Mouse (Mus musculus) cortical plate, adult 2 months (tissue): ENCODE results near the gene Agbl1.

ENCODE experiments used
- CTCF ChIP-seq: fragments of 200-500 bp; IDR thresholded peaks from 2 replicates; pipeline ENCODE4 v1.5.1; 2011; ENCODE audit warnings: mild to moderate bottlenecking, control low read depth, low read length; ENCODE audit not compliant: insufficient read depth; ENCODE audit errors: extremely low read depth
- POLR2A ChIP-seq: fragments of 200-500 bp; IDR thresholded peaks from 2 replicates; pipeline ENCODE4 v1.6.1; 2011; ENCODE audit warnings: mild to moderate bottlenecking, low read length, control low read depth; ENCODE audit not compliant: insufficient read depth; ENCODE audit errors: extremely low read depth

DNA sequence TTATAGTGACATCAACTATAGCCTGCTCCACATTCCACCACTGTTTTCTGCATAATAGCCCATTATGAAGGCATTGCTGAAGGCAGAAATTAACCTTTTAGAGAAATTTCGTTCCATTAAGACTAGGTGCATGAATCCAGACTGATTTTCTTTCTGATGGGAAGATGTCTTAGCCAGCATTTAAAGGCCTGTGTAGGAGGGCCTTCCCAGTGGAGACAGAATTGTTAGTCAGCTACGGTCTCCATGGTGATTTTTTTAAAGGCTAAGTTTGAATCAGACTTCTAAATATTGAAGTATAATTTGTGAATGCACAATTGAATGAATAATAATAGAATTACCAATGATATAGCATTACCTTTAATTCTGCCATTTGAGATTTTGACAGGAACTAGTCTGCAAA is 920.2 kb downstream of the Agbl1 start:
- TF ChIP-seq POLR2A: no peak
- no peak for TF ChIP-seq CTCF
